Comparison of ENCODE assay signal across 29 mouse cellular contexts in genomic region chr10:13675033-13675379, GRCm38 (mm10).
DNase-seq lines count a peak whose midpoint lies in the region; ATAC-seq and TF ChIP-seq lines count a peak whose summit lies in the region.
"Had no signal": no experiment of that assay in that cellular context is flagged by ENCODE, and none has a peak within 500 bp of the region (broad histone marks: within the 10 kb centered on the region; RNA-seq: fewer than 3 reads in every experiment).

No protein-coding gene starts in this region.

- H3K27ac ChIP-seq in midbrain, embryonic 12.5 days (replicated peaks): no peak overlapping the region
- no peak overlapping the region for H3K27ac ChIP-seq in midbrain, postnatal 0 days (ENCODE audit: low read depth, low read length)
- peak overlapping the region; percentile 79 for H3K27ac ChIP-seq in forebrain, embryonic 15.5 days (replicated peaks)
- H3K27ac ChIP-seq in neural tube, embryonic 15.5 days (replicated peaks): no peak overlapping the region; the same call in 1 of the 2 replicates
- H3K27ac ChIP-seq: embryonic facial prominence, embryonic 13.5 days; heart, embryonic 10.5 days; heart, embryonic 15.5 days; intestine, embryonic 15.5 days; kidney, postnatal 0 days; limb, embryonic 10.5 days; limb, embryonic 15.5 days; liver, embryonic 13.5 days; macrophage; neural tube, embryonic 12.5 days had no signal

- TF ChIP-seq CTCF in midbrain, postnatal 0 days (IDR thresholded peaks at IDR 0.05): no peak

- ATAC-seq in frontal cortex, adult (ENCODE audit: low TSS enrichment): 0 out of 2 replicates have a peak, but pooled peaks have one; percentile 14
- peak; percentile 27; the same call in 1 of the 2 replicates for ATAC-seq in midbrain, embryonic 12.5 days (ENCODE audit: low FRiP score, low read depth)
- no peak for ATAC-seq in midbrain, postnatal 0 days (ENCODE audit: low FRiP score)
- peak; percentile 62 for ATAC-seq in forebrain, embryonic 15.5 days (replicated peaks)
- peak; percentile 31; the same call in 1 of the 2 replicates for ATAC-seq in neural tube, embryonic 15.5 days (ENCODE audit: low FRiP score)
- no peak for ATAC-seq in CD4-positive, CD25-positive, alpha-beta regulatory T cell, adult 4 months
- ATAC-seq: activated CD4-positive, CD25-positive, alpha-beta regulatory T cell, adult 4 months; intestine, embryonic 15.5 days; lung, postnatal 0 days had no signal

- H3K36me3 ChIP-seq in midbrain, embryonic 12.5 days: no peaks in the 10 kb centered on the region
- no peaks in the 10 kb centered on the region; the same call in 1 of the 2 replicates for H3K36me3 ChIP-seq in midbrain, postnatal 0 days (ENCODE audit: insufficient read depth, low read length)
- no peaks in the 10 kb centered on the region for H3K36me3 ChIP-seq in forebrain, embryonic 15.5 days
- no peaks in the 10 kb centered on the region for H3K36me3 ChIP-seq in neural tube, embryonic 15.5 days
- H3K36me3 ChIP-seq: embryonic facial prominence, embryonic 13.5 days; heart, embryonic 10.5 days; heart, embryonic 15.5 days; intestine, embryonic 15.5 days; limb, embryonic 10.5 days; limb, embryonic 15.5 days; liver, embryonic 13.5 days; neural tube, embryonic 12.5 days had no signal

- H3K4me2 ChIP-seq in midbrain, embryonic 12.5 days (replicated peaks): no peak overlapping the region
- H3K4me2 ChIP-seq in midbrain, postnatal 0 days (ENCODE audit: low read depth, low read length, poor library complexity, severe bottlenecking): no peak overlapping the region
- H3K4me2 ChIP-seq in forebrain, embryonic 15.5 days (replicated peaks): no peak overlapping the region
- no peak overlapping the region for H3K4me2 ChIP-seq in neural tube, embryonic 15.5 days
- H3K4me2 ChIP-seq: embryonic facial prominence, embryonic 13.5 days; heart, embryonic 15.5 days; hindbrain, embryonic 14.5 days; intestine, embryonic 15.5 days; limb, embryonic 15.5 days; liver, embryonic 13.5 days; neural tube, embryonic 12.5 days had no signal

- H3K9me3 ChIP-seq in midbrain, embryonic 12.5 days: no peaks in the 10 kb centered on the region
- H3K9me3 ChIP-seq in midbrain, postnatal 0 days (ENCODE audit: low read length): no peaks in the 10 kb centered on the region
- H3K9me3 ChIP-seq in forebrain, embryonic 15.5 days: no peaks in the 10 kb centered on the region
- H3K9me3 ChIP-seq in neural tube, embryonic 15.5 days (replicated peaks): no peaks in the 10 kb centered on the region
- H3K9me3 ChIP-seq: heart, embryonic 10.5 days; heart, embryonic 15.5 days; intestine, embryonic 15.5 days; limb, embryonic 10.5 days; limb, embryonic 15.5 days; liver, embryonic 13.5 days; neural tube, embryonic 12.5 days had no signal

- no peak for DNase-seq in frontal cortex, postnatal 14 days (ENCODE audit: low spot score in 2 of 2)
- DNase-seq in midbrain, postnatal 0 days (ENCODE audit: low spot score): no peak
- DNase-seq: adrenal gland, adult 2 months; adrenal gland, postnatal 36 days; cerebellum, adult 18-20 months; gastrocnemius, postnatal 25 days; kidney, adult 2 months; kidney, postnatal 4 days; layer of hippocampus, postnatal 36 days; liver, embryonic 13.5 days; lung, adult 18-20 months; thymus, adult 2 months had no signal

- H3K27me3 ChIP-seq in midbrain, embryonic 12.5 days: no peaks in the 10 kb centered on the region
- no peaks in the 10 kb centered on the region for H3K27me3 ChIP-seq in midbrain, postnatal 0 days (ENCODE audit: insufficient read depth, low read length)
- no peaks in the 10 kb centered on the region for H3K27me3 ChIP-seq in forebrain, embryonic 15.5 days
- no peaks in the 10 kb centered on the region for H3K27me3 ChIP-seq in neural tube, embryonic 15.5 days (replicated peaks)
- H3K27me3 ChIP-seq: embryonic facial prominence, embryonic 13.5 days; heart, embryonic 15.5 days; intestine, embryonic 15.5 days; limb, embryonic 15.5 days; liver, embryonic 13.5 days; neural tube, embryonic 12.5 days had no signal

- H3K4me1 ChIP-seq in midbrain, embryonic 12.5 days: 0 out of 2 replicates have a peak, but pooled peaks cover 6% of the 10 kb centered on the region
- H3K4me1 ChIP-seq in midbrain, postnatal 0 days (ENCODE audit: insufficient read depth, low read length): no peaks in the 10 kb centered on the region
- H3K4me1 ChIP-seq in forebrain, embryonic 15.5 days: peaks cover 8% of the 10 kb centered on the region; the same call in 1 of the 2 replicates
- H3K4me1 ChIP-seq in neural tube, embryonic 15.5 days: no peaks in the 10 kb centered on the region
- H3K4me1 ChIP-seq: embryonic facial prominence, embryonic 13.5 days; heart, embryonic 10.5 days; heart, embryonic 15.5 days; intestine, embryonic 15.5 days; limb, embryonic 10.5 days; limb, embryonic 15.5 days; liver, embryonic 13.5 days; neural tube, embryonic 12.5 days had no signal

- no peak overlapping the region for H3K9ac ChIP-seq in midbrain, embryonic 12.5 days (replicated peaks)
- no peak overlapping the region for H3K9ac ChIP-seq in midbrain, postnatal 0 days (replicated peaks; ENCODE audit: low read length, poor library complexity, severe bottlenecking)
- H3K9ac ChIP-seq in forebrain, embryonic 15.5 days (replicated peaks): no peak overlapping the region
- H3K9ac ChIP-seq in neural tube, embryonic 15.5 days (replicated peaks): no peak overlapping the region
- H3K9ac ChIP-seq: embryonic facial prominence, embryonic 13.5 days; heart, embryonic 15.5 days; hindbrain, embryonic 14.5 days; intestine, embryonic 15.5 days; limb, embryonic 15.5 days; liver, embryonic 13.5 days; neural tube, embryonic 12.5 days had no signal

- 62% methylated on average over 3 of the region's 3 CpGs for WGBS in midbrain, embryonic 12.5 days
- WGBS in midbrain, postnatal 0 days: 70% methylated on average over 3 of the region's 3 CpGs
- WGBS in forebrain, embryonic 15.5 days: 43% methylated on average over 3 of the region's 3 CpGs
- 85% methylated on average over 3 of the region's 3 CpGs for WGBS in neural tube, embryonic 15.5 days

- no peak overlapping the region for H3K4me3 ChIP-seq in midbrain, embryonic 12.5 days
- no peak overlapping the region for H3K4me3 ChIP-seq in midbrain, postnatal 0 days (ENCODE audit: low read depth, low read length)
- no peak overlapping the region for H3K4me3 ChIP-seq in forebrain, embryonic 15.5 days
- no peak overlapping the region for H3K4me3 ChIP-seq in neural tube, embryonic 15.5 days (replicated peaks)
- H3K4me3 ChIP-seq: embryonic facial prominence, embryonic 13.5 days; heart, embryonic 10.5 days; heart, embryonic 15.5 days; intestine, embryonic 15.5 days; limb, embryonic 10.5 days; limb, embryonic 15.5 days; liver, embryonic 13.5 days; neural tube, embryonic 12.5 days had no signal

Comparison
In these comparisons a context has a peak if more than half of its experiments do, and no peak if none do; other contexts are left out.
1. ATAC-seq: peak in frontal cortex, adult (single experiment), midbrain, embryonic 12.5 days (single experiment), forebrain, embryonic 15.5 days (single experiment) and neural tube, embryonic 15.5 days (single experiment); none in midbrain, postnatal 0 days (single experiment) and CD4-positive, CD25-positive, alpha-beta regulatory T cell, adult 4 months (single experiment).